Mouse (Mus musculus): ENCODE measurements around the gene Prkra. TPM values are rescaled to one million over a fixed set of nuclear protein-coding genes. Genes with fewer than 3 reads are reported as not detected.

The Prkra gene
- total and polyA plus RNA-seq, 3 experiments, result 18.8 to 21.5 TPM; not detected in 1

GRCm38 (mm10) chr2:76592401-76592924 is 55.4 kb downstream of the Prkra start:
- H3K27ac ChIP-seq (ENCODE audit: control insufficient read depth, low read depth, low read length), result no peak overlapping the region
- no peaks in the 10 kb centered on the region; a peak in 1 of 4 replicates for H3K27me3 ChIP-seq (ENCODE audit: control insufficient read depth in 1 of 2, insufficient read depth in 2 of 2, low read length in 2 of 2)
- no peaks in the 10 kb centered on the region for H3K36me3 ChIP-seq (ENCODE audit: control insufficient read depth in 1 of 2, insufficient read depth in 2 of 2, low read length in 2 of 2)
- no peaks in the 10 kb centered on the region for H3K79me2 ChIP-seq (ENCODE audit: control insufficient read depth, insufficient read depth, low read length, poor library complexity)
- no peak for DNase-seq (ENCODE audit: low read depth, low spot score)
- no peaks in the 10 kb centered on the region for H3K9me3 ChIP-seq (replicated peaks; ENCODE audit: insufficient read depth, low read length)
- no peak overlapping the region for H3K4me3 ChIP-seq (ENCODE audit: control insufficient read depth in 1 of 2, insufficient read depth in 1 of 2, low read depth in 2 of 2, low read length in 2 of 2)
- H3K4me1 ChIP-seq (ENCODE audit: control insufficient read depth in 1 of 2, insufficient read depth in 2 of 2, low read length in 2 of 2), result no peaks in the 10 kb centered on the region
- no peak overlapping the region for H3K9ac ChIP-seq (ENCODE audit: control insufficient read depth, low read depth, low read length, poor library complexity, severe bottlenecking)
- no peak for TF ChIP-seq MYB (IDR thresholded peaks at IDR 0.05; ENCODE audit: low read depth, low read length)
- TF ChIP-seq POLR2AphosphoS5 (IDR thresholded peaks at IDR 0.05; ENCODE audit: borderline replicate concordance, low read depth, low read length), result no peak
- TF ChIP-seq POLR2A (IDR thresholded peaks at IDR 0.05; ENCODE audit: control insufficient read depth in 1 of 2, insufficient read depth in 1 of 2, low read depth in 1 of 2, low read length in 2 of 2, poor library complexity in 1 of 2), result no peak
- TF ChIP-seq TBP (IDR thresholded peaks at IDR 0.05; ENCODE audit: low read depth, low read length), result no peak
- TF ChIP-seq RAD21 (IDR thresholded peaks at IDR 0.05; ENCODE audit: low read depth, low read length), result no peak
- TF ChIP-seq GATA1 (IDR thresholded peaks at IDR 0.05; ENCODE audit: low read depth, low read length), result no peak
- TF ChIP-seq MXI1 (IDR thresholded peaks at IDR 0.05; ENCODE audit: low read depth, low read length), result no peak
- no peak for TF ChIP-seq ZKSCAN1 (IDR thresholded peaks at IDR 0.05; ENCODE audit: low read depth, low read length)
- no peak for TF ChIP-seq MAX (IDR thresholded peaks at IDR 0.05; ENCODE audit: low read length)
- no peak for TF ChIP-seq ZC3H11A (IDR thresholded peaks at IDR 0.05; ENCODE audit: low read depth, low read length)
- TF ChIP-seq ETS1 (IDR thresholded peaks at IDR 0.05; ENCODE audit: low read depth, low read length), result no peak
- TF ChIP-seq BHLHE40 (IDR thresholded peaks at IDR 0.05; ENCODE audit: borderline replicate concordance, low read depth, low read length), result no peak
- no peak for TF ChIP-seq MAFK (IDR thresholded peaks at IDR 0.05; ENCODE audit: borderline replicate concordance, low read depth, low read length)
- no peak for TF ChIP-seq HCFC1 (IDR thresholded peaks at IDR 0.05; ENCODE audit: low read depth, low read length)
- no peak for TF ChIP-seq ELF1 (IDR thresholded peaks at IDR 0.05; ENCODE audit: low read depth, low read length)
- TF ChIP-seq ZNF384 (IDR thresholded peaks at IDR 0.05; ENCODE audit: low read depth, low read length), result no peak
- TF ChIP-seq NRF1 (IDR thresholded peaks at IDR 0.05; ENCODE audit: insufficient read depth, low read depth, low read length, poor library complexity, severe bottlenecking), result no peak

GRCm38 (mm10) chr2:76590221-76590620 is 57.6 kb downstream of the Prkra start:
- no peak overlapping the region for H3K27ac ChIP-seq (ENCODE audit: control insufficient read depth, low read depth, low read length)
- TF ChIP-seq TAL1 (IDR thresholded peaks at IDR 0.05; ENCODE audit: low read length) (no peak), MEF2A (IDR thresholded peaks at IDR 0.05; ENCODE audit: extremely low read depth, insufficient replicate concordance, low read depth, low read length, poor library complexity, severe bottlenecking) (no peak), SIN3A (IDR thresholded peaks at IDR 0.05; ENCODE audit: low read length) (no peak), EP300 (IDR thresholded peaks at IDR 0.05; ENCODE audit: low read depth in 1 of 2, low read length in 2 of 2) (no peak)
- no peaks in the 10 kb centered on the region for H3K79me2 ChIP-seq (ENCODE audit: control insufficient read depth, insufficient read depth, low read length, poor library complexity)
- H3K4me1 ChIP-seq (ENCODE audit: control insufficient read depth in 1 of 2, insufficient read depth in 2 of 2, low read length in 2 of 2), result no peaks in the 10 kb centered on the region
- no peak for DNase-seq (ENCODE audit: low read depth, low spot score)
- H3K36me3 ChIP-seq (ENCODE audit: control insufficient read depth in 1 of 2, insufficient read depth in 2 of 2, low read length in 2 of 2), result no peaks in the 10 kb centered on the region
- no peak overlapping the region for H3K4me3 ChIP-seq (ENCODE audit: control insufficient read depth in 1 of 2, insufficient read depth in 1 of 2, low read depth in 2 of 2, low read length in 2 of 2)
- H3K27me3 ChIP-seq (ENCODE audit: control insufficient read depth in 1 of 2, insufficient read depth in 2 of 2, low read length in 2 of 2), result no peaks in the 10 kb centered on the region; a peak in 1 of 4 replicates
- H3K9me3 ChIP-seq (replicated peaks; ENCODE audit: insufficient read depth, low read length), result no peaks in the 10 kb centered on the region
- H3K9ac ChIP-seq (ENCODE audit: control insufficient read depth, low read depth, low read length, poor library complexity, severe bottlenecking), result no peak overlapping the region
